In genomic region chr7:24593621-24594308, GRCm38 (mm10) we compare ENCODE assay signal across 8 mouse cellular contexts. TPM values are rescaled to one million over a fixed set of nuclear protein-coding genes. Genes with fewer than 3 reads are reported as not detected.
A peak's percentile ranks its signal among the peaks of the same experiment; 100 is the strongest.
DNase-seq lines count a peak whose midpoint lies in the region; ATAC-seq and TF ChIP-seq lines count a peak whose summit lies in the region.

No protein-coding gene starts in this region.

- H3K9me3 ChIP-seq in hindbrain, embryonic 13.5 days, result no peaks in the 10 kb centered on the region
- no peaks in the 10 kb centered on the region for H3K9me3 ChIP-seq in megakaryocyte, embryonic 14.5 days

- H3K4me3 ChIP-seq in hindbrain, embryonic 13.5 days, result peak overlapping the region; percentile 64
- H3K4me3 ChIP-seq in left cerebral cortex, adult 2 months, result peak overlapping the region; percentile 83
- H3K4me3 ChIP-seq in megakaryocyte, embryonic 14.5 days (replicated peaks), result peak overlapping the region; percentile 92

- no peaks in the 10 kb centered on the region for H3K36me3 ChIP-seq in hindbrain, embryonic 13.5 days
- H3K36me3 ChIP-seq in megakaryocyte, embryonic 14.5 days (replicated peaks; ENCODE audit: low read length), result no peaks in the 10 kb centered on the region

- 3% methylated on average over 38 of the region's 39 CpGs for WGBS in hindbrain, embryonic 13.5 days

- H3K4me2 ChIP-seq in hindbrain, embryonic 13.5 days, result peak overlapping the region; percentile 75

- DNase-seq in T-cell, adult 2 months (ENCODE audit: low spot score), result peak; percentile 63
- DNase-seq in cerebellum, postnatal 10 days, result peak; percentile 81 to 87
- DNase-seq in frontal cortex, postnatal 25 days (ENCODE audit: low spot score in 2 of 2), result peak; percentile 31 to 44
- DNase-seq in left cerebral cortex, adult 2 months (ENCODE audit: extremely low spot score in 1 of 2, low spot score in 2 of 2), result peak; percentile 62 to 71
- DNase-seq in right cerebral cortex, adult 18-20 months, result peak; percentile 71
- peak; percentile 69 for DNase-seq in urinary bladder, postnatal 25 days (ENCODE audit: low spot score)

- peak overlapping the region; percentile 83 for H3K9ac ChIP-seq in hindbrain, embryonic 13.5 days

- H3K4me1 ChIP-seq in hindbrain, embryonic 13.5 days (replicated peaks), result peaks cover 15% of the 10 kb centered on the region
- H3K4me1 ChIP-seq in megakaryocyte, embryonic 14.5 days, result peaks cover 38% of the 10 kb centered on the region

- TF ChIP-seq CTCF in left cerebral cortex, adult 2 months (IDR thresholded peaks at IDR 0.05), result no peak

- H3K27ac ChIP-seq in hindbrain, embryonic 13.5 days, result no peak overlapping the region
- peak overlapping the region; percentile 77 for H3K27ac ChIP-seq in left cerebral cortex, adult 2 months

- peaks cover 19% of the 10 kb centered on the region for H3K27me3 ChIP-seq in hindbrain, embryonic 13.5 days
- peaks cover 24% of the 10 kb centered on the region for H3K27me3 ChIP-seq in megakaryocyte, embryonic 14.5 days (replicated peaks)

- ATAC-seq in hindbrain, embryonic 13.5 days (ENCODE audit: low FRiP score), result peak; percentile 84

- intact Hi-C loops in left cerebral cortex, adult 2 months (cut with DNase I), result no loop called here

RNA-seq across cellular contexts. Expression of gene Zfp575, which starts 6.3 kb away (rescaled TPM):
- polyA plus RNA-seq in hindbrain, embryonic 13.5 days (2015; fragmentation: Nextera tagmentation; extraction: Ambion mirVana), result 9.1 and 9.4 TPM in 2 replicates
- 1 to 10 TPM; 6.8 to 6.9 TPM for total RNA-seq in left cerebral cortex, adult 2 months (2021)
- 0.30 TPM in 1 of 2 replicates, not detected in the other for polyA plus RNA-seq in megakaryocyte, embryonic 14.5 days (2012; ENCODE audit: insufficient read depth, low replicate concordance)

RNA-seq across cellular contexts. Expression of gene Ethe1, which starts 6.4 kb away (rescaled TPM):
- polyA plus RNA-seq in hindbrain, embryonic 13.5 days (2015; fragmentation: Nextera tagmentation; extraction: Ambion mirVana), result 15.1 and 18.7 TPM in 2 replicates
- total RNA-seq in left cerebral cortex, adult 2 months (2021), result 10 to 100 TPM; 14.4 to 14.6 TPM
- 14.5 and 17.5 TPM in 2 replicates for polyA plus RNA-seq in megakaryocyte, embryonic 14.5 days (2012; ENCODE audit: insufficient read depth, low replicate concordance)

RNA-seq across cellular contexts. Expression of gene Phldb3, which starts 16.8 kb away (rescaled TPM):
- polyA plus RNA-seq in hindbrain, embryonic 13.5 days (2015; fragmentation: Nextera tagmentation; extraction: Ambion mirVana), result not detected in 2 replicates
- total RNA-seq in left cerebral cortex, adult 2 months (2021), result not detected
- 2.0 and 8.9 TPM in 2 replicates for polyA plus RNA-seq in megakaryocyte, embryonic 14.5 days (2012; ENCODE audit: insufficient read depth, low replicate concordance)

RNA-seq across cellular contexts. Expression of gene Lypd3, which starts 42.6 kb away (rescaled TPM):
- polyA plus RNA-seq in hindbrain, embryonic 13.5 days (2015; fragmentation: Nextera tagmentation; extraction: Ambion mirVana), result not detected in 2 replicates
- under 1 TPM; 0.20 to 0.63 TPM for total RNA-seq in left cerebral cortex, adult 2 months (2021)
- not detected in 2 replicates for polyA plus RNA-seq in megakaryocyte, embryonic 14.5 days (2012; ENCODE audit: insufficient read depth, low replicate concordance)

RNA-seq across cellular contexts. Expression of gene Xrcc1, which starts 47.7 kb away (rescaled TPM):
- polyA plus RNA-seq in hindbrain, embryonic 13.5 days (2015; fragmentation: Nextera tagmentation; extraction: Ambion mirVana), result 61.3 and 63.9 TPM in 2 replicates
- total RNA-seq in left cerebral cortex, adult 2 months (2021), result 10 to 100 TPM; 32.8 to 39.5 TPM
- 101 and 159 TPM in 2 replicates for polyA plus RNA-seq in megakaryocyte, embryonic 14.5 days (2012; ENCODE audit: insufficient read depth, low replicate concordance)
